Mouse (Mus musculus): ENCODE measurements at regions not wholly inside any gene's neighbourhood (a gene's known extent, or its start where the extent isn't known, plus 50 kb on each side); places are given as distances from the start of the nearest gene placed in this dataset.

DNA sequence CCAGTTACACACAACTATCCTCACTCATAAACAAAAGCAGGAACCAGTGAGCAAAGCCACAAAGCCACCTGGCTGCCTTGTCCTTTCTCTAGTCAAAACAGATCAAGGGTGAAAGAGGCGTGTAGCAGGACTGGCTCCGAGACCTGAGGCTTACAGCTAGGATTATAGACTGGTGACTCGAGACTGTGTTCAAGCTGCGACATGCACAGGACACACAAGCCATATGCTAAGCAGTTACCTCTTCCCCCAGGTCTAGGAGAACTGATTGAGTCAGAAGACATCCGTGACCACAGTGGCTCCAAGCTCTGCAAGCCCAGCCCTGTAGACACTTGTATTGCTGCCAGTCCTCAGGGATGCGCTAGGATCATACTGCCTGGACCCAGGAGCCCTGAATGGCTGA is 50.4 kb upstream of the Spred2 start:
- TF ChIP-seq CTCF (IDR thresholded peaks at IDR 0.05; ENCODE audit: control insufficient read depth, insufficient read depth, insufficient replicate concordance, low read depth, low read length) (no peak), POLR2A (IDR thresholded peaks at IDR 0.05; ENCODE audit: control insufficient read depth, low read depth, low read length) (no peak)

All from testis, adult 2 months (tissue).